Mouse (Mus musculus) CD8-positive naive resting alpha-beta T cell, adult 2 months (primary cell): ENCODE data around the gene Lss.

ENCODE experiments used
- DNase-seq, 2 experiments: peaks; one replicate each; pipeline ENCODE4 v3.0.0; 2022; ENCODE audit warnings: low read depth in 2 of 2, low spot score in 2 of 2

Gene Lss

DNA sequence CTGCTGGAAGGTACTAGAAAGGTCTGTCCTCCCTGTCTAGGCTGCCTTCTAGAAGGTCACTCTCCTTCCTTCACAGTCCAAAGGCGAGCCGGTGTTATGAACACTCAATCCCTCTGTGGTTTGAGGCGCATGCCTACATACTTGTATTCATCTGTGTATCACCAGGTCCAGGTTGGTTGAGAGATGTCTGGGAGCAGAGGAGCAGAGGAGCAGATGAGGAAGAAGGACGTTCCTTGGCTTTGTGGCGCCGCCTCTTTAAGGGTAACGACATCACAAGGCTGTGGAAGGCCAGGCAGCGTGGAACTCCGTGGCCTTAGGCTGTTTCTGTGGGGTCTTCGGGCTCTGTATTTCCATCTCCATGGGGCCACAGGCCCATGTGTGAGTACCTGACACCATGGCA lies 30.6 kb downstream of the Lss start, which contains the start of gene Spatc1l:
TSS of gene Spatc1l (plus strand) at position 301 of the 400 bp plus-strand sequence.
- DNase-seq, result no peak

DNA sequence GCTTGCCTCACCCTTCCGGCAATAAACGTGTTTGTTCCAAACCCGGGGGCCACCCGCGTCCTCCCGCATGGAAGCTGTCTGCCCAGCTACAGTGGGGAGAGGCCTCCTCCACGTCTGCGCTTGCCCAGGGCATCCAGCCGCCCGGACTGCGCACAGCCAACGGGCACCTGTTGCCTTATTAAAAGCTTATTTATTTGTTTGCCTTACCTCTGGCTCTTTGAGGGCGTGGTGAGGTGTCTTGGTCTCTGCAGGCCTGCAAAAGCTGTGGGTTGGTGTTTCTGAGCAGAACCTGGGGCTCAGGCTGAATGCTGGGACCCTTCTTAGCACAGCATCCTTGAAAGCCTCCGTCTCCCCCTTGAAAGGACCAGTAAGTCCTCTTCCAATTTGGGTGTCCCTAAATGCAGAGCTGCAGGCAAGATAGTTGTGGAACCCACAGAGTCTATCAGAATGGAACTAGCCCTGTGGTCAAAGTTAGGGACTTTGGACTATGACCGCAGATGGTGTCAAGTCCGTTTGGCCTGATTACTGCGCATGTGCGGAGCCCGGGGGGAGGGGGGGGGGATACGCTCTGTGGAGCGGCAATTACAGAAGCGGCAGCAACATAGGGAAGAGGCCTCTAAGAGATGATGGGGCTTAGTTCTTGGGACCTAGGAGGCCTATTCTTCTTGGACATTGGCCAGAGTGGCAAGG lies 38.8 kb downstream of the Lss start:
- DNase-seq, result no peak

DNA sequence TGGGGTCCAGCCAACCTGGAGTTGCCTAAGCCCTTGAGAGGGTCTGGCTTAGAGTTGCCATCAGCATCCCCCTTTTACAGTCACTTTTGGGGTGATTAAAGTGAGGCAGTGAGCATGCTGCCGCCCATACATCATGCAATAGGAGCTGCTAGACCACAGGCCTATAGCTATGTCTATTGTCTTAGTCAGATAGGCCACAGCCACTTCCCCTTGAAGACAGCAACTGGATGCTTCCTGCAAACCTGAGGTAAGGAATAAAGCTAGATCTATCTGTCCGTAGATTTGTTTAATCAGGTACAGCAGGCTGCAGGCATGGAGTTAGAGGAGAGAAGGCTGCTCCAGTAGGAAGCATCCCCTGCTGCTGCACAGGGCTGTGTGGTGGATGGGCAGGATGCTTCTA lies 39.7 kb downstream of the Lss start:
- no peak for DNase-seq

- DNase-seq, result no peak
Measured at GRCm38 (mm10) chr10:76572151-76572550, 40.8 kb downstream of the Lss start.

DNA sequence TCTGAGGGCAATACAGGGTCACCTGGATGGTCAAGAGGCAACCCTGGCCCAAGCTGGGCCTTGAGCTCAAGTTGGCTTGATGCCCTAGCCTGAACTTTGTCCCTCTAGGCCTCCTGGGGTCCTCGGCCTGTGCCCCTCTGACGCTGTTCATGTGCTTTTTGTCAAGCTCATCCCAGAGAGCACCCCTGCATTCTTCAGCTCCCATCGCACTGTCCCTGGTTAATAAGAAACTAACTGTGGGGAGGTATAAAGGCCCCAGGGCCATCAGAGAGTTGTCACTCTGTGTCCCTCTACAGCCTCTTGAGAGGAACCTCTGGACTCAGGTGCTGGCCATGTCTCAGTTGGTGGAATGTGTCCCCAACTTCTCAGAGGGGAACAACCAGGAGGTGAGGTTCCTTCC lies 44.0 kb downstream of the Lss start, which contains the start of gene Ftcd:
TSS of gene Ftcd (plus strand) at position 275 of the 400 bp plus-strand sequence.
- DNase-seq, result no peak

- no peak for DNase-seq
Measured at GRCm38 (mm10) chr10:76576920-76577319, 45.5 kb downstream of the Lss start.

DNA sequence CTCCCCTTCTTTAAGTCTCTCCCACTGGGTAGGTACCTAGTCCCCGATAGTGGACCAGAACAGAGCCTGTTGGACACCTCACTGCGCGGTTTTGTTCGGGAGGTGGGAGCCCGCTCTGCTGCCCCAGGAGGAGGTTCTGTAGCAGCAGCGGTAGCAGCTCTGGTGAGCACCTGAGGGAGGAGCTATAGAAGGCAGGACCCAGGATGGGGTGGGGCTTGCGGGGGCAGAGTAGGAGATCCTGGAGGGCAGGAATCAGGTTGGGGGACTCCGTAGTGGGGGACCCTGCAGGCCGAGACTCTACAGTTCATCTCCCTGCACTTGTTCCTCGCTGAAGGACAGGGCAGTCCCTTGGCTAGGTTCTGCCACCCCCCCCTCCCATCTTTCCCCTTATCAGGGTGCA lies 52.8 kb downstream of the Lss start:
- DNase-seq, result no peak

DNA sequence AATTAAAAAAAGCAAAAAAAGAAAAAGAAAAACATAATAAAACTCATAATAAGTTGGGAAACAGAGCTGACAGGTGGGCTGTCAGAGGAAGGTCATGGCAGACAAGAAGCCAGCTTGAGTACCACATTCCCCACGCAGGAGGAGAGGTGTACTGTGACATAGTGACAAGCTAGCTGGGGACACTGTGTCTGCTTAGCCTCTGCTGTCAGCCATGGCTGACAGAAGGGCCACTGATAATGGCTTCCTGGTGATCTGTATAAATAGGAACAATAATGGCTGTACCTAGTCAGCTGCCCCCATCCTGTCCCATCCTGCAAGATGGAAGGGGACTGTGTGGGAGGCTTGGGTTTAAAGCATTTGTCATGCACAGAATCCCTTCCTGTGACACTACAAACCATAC lies 54.8 kb downstream of the Lss start:
- no peak for DNase-seq

GRCm38 (mm10) chr10:76590197-76590596 lies 58.8 kb downstream of the Lss start:
- DNase-seq, result no peak

GRCm38 (mm10) chr10:76596338-76596737 lies 65.0 kb downstream of the Lss start:
- DNase-seq, result no peak

- no peak for DNase-seq
Measured at GRCm38 (mm10) chr10:76602690-76603089, 71.3 kb downstream of the Lss start.
